ENCODE assay signal across 13 mouse cellular contexts in genomic region chr4:134011450-134012414, GRCm38 (mm10). TPM values are rescaled to one million over a fixed set of nuclear protein-coding genes. Genes with fewer than 3 reads are reported as not detected.
A peak's percentile ranks its signal among the peaks of the same experiment; 100 is the strongest.
DNase-seq lines count a peak whose midpoint lies in the region; ATAC-seq and TF ChIP-seq lines count a peak whose summit lies in the region.
"Had no signal": no experiment of that assay in that cellular context is flagged by ENCODE, and none has a peak within 500 bp of the region (broad histone marks: within the 10 kb centered on the region; RNA-seq: fewer than 3 reads in every experiment).

No protein-coding gene starts in this region.

- no peak for TF ChIP-seq EP300 in stomach, postnatal 0 days (optimal IDR thresholded peaks at IDR 0.05)

- H3K4me1 ChIP-seq in hindbrain, embryonic 10.5 days (replicated peaks) = peaks cover 69% of the 10 kb centered on the region
- peaks cover 18% of the 10 kb centered on the region for H3K4me1 ChIP-seq in hindbrain, embryonic 13.5 days (replicated peaks)
- H3K4me1 ChIP-seq in stomach, embryonic 14.5 days (ENCODE audit: control insufficient read depth, insufficient read depth, low read length) = peaks cover 8% of the 10 kb centered on the region; the same call in 1 of the 2 replicates
- H3K4me1 ChIP-seq in stomach, postnatal 0 days (replicated peaks; ENCODE audit: control insufficient read depth, insufficient read depth) = no peaks in the 10 kb centered on the region
- H3K4me1 ChIP-seq in limb, embryonic 11.5 days (ENCODE audit: control insufficient read depth, insufficient read depth, low read length) = peaks cover 19% of the 10 kb centered on the region

- H3K36me3 ChIP-seq in hindbrain, embryonic 10.5 days = peaks cover 43% of the 10 kb centered on the region
- H3K36me3 ChIP-seq in hindbrain, embryonic 13.5 days = no peaks in the 10 kb centered on the region
- no peaks in the 10 kb centered on the region for H3K36me3 ChIP-seq in stomach, embryonic 14.5 days (ENCODE audit: control insufficient read depth, insufficient read depth, low read length)
- H3K36me3 ChIP-seq in stomach, postnatal 0 days (ENCODE audit: control insufficient read depth, insufficient read depth, low read length) = no peaks in the 10 kb centered on the region
- no peaks in the 10 kb centered on the region for H3K36me3 ChIP-seq in limb, embryonic 11.5 days (ENCODE audit: control insufficient read depth, insufficient read depth, low read length)

- no peak for TF ChIP-seq CTCF in stomach, postnatal 0 days (IDR thresholded peaks at IDR 0.05; ENCODE audit: low read depth)

- 6% methylated on average over 16 of the region's 16 CpGs for WGBS in hindbrain, embryonic 10.5 days
- WGBS in hindbrain, embryonic 13.5 days = 10% methylated on average over 16 of the region's 16 CpGs
- 10% methylated on average over 16 of the region's 16 CpGs for WGBS in stomach, embryonic 14.5 days
- WGBS in stomach, postnatal 0 days = 12% methylated on average over 16 of the region's 16 CpGs
- WGBS in limb, embryonic 11.5 days = 27% methylated on average over 16 of the region's 16 CpGs

- H3K4me2 ChIP-seq in hindbrain, embryonic 13.5 days = no peak overlapping the region
- 0 out of 2 replicates have a peak overlapping the region, but pooled peaks have one; percentile 2 for H3K4me2 ChIP-seq in stomach, embryonic 14.5 days (replicated peaks; ENCODE audit: low read depth, low read length)
- no peak overlapping the region for H3K4me2 ChIP-seq in stomach, postnatal 0 days (replicated peaks; ENCODE audit: low read depth)
- no peak overlapping the region for H3K4me2 ChIP-seq in limb, embryonic 11.5 days (ENCODE audit: low read depth, severe bottlenecking)

- H3K4me3 ChIP-seq in hindbrain, embryonic 10.5 days = peak overlapping the region; percentile 41
- no peak overlapping the region for H3K4me3 ChIP-seq in hindbrain, embryonic 13.5 days
- no peak overlapping the region for H3K4me3 ChIP-seq in stomach, embryonic 14.5 days (ENCODE audit: low read depth, low read length)
- H3K4me3 ChIP-seq in stomach, postnatal 0 days (ENCODE audit: low read depth, low read length) = no peak overlapping the region
- no peak overlapping the region for H3K4me3 ChIP-seq in limb, embryonic 11.5 days (ENCODE audit: low read depth, low read length)

- H3K27ac ChIP-seq in hindbrain, embryonic 10.5 days = peak overlapping the region; percentile 87
- H3K27ac ChIP-seq in hindbrain, embryonic 13.5 days = no peak overlapping the region
- no peak overlapping the region for H3K27ac ChIP-seq in stomach, embryonic 14.5 days (ENCODE audit: low read length)
- H3K27ac ChIP-seq in stomach, postnatal 0 days (replicated peaks) = no peak overlapping the region
- H3K27ac ChIP-seq in limb, embryonic 11.5 days (replicated peaks; ENCODE audit: low read depth, low read length) = no peak overlapping the region

- no peak overlapping the region for H3K9ac ChIP-seq in hindbrain, embryonic 13.5 days
- H3K9ac ChIP-seq in stomach, embryonic 14.5 days (replicated peaks; ENCODE audit: low read depth, low read length) = no peak overlapping the region
- no peak overlapping the region for H3K9ac ChIP-seq in stomach, postnatal 0 days (ENCODE audit: low read length)
- H3K9ac ChIP-seq in limb, embryonic 11.5 days (ENCODE audit: low read length) = no peak overlapping the region

- ATAC-seq in hindbrain, embryonic 13.5 days (ENCODE audit: low FRiP score) = no peak
- ATAC-seq in stomach, embryonic 14.5 days (ENCODE audit: insufficient number of reproducible peaks, insufficient read depth, low FRiP score, low read depth) = no peak
- no peak for ATAC-seq in stomach, postnatal 0 days (ENCODE audit: low FRiP score, low TSS enrichment)
- no peak for ATAC-seq in limb, embryonic 11.5 days (ENCODE audit: insufficient number of reproducible peaks, low FRiP score, low TSS enrichment, low read depth)

- no peaks in the 10 kb centered on the region for H3K27me3 ChIP-seq in hindbrain, embryonic 10.5 days (ENCODE audit: insufficient read depth, poor library complexity, severe bottlenecking)
- 0 out of 2 replicates have a peak, but pooled peaks cover 2% of the 10 kb centered on the region for H3K27me3 ChIP-seq in hindbrain, embryonic 13.5 days
- no peaks in the 10 kb centered on the region for H3K27me3 ChIP-seq in stomach, embryonic 14.5 days (ENCODE audit: control insufficient read depth, insufficient read depth, low read length)
- no peaks in the 10 kb centered on the region for H3K27me3 ChIP-seq in stomach, postnatal 0 days (ENCODE audit: control insufficient read depth, insufficient read depth, low read length)
- H3K27me3 ChIP-seq in limb, embryonic 11.5 days (ENCODE audit: control insufficient read depth, insufficient read depth, low read length) = no peaks in the 10 kb centered on the region

- DNase-seq in hindbrain, embryonic 10.5 days (ENCODE audit: low spot score) = peak; percentile 74
- no peak for DNase-seq in stomach, postnatal 0 days (ENCODE audit: low spot score)
- peak; percentile 31 for DNase-seq in limb, embryonic 11.5 days (ENCODE audit: low spot score)
- peak; percentile 87 for DNase-seq in yolk sac, embryonic 10.5 days (ENCODE audit: low spot score)
- no peak for DNase-seq in right cerebral cortex, postnatal 4 days
- DNase-seq in cerebellum, postnatal 25 days = no peak
- DNase-seq: heart, postnatal 36 days; kidney, postnatal 25 days had no signal

- H3K9me3 ChIP-seq in hindbrain, embryonic 10.5 days = no peaks in the 10 kb centered on the region
- H3K9me3 ChIP-seq in hindbrain, embryonic 13.5 days = no peaks in the 10 kb centered on the region
- H3K9me3 ChIP-seq in stomach, embryonic 14.5 days (ENCODE audit: control insufficient read depth, low read depth, low read length) = no peaks in the 10 kb centered on the region
- H3K9me3 ChIP-seq in stomach, postnatal 0 days (ENCODE audit: control insufficient read depth, low read length) = no peaks in the 10 kb centered on the region
- H3K9me3 ChIP-seq in limb, embryonic 11.5 days (ENCODE audit: control insufficient read depth, low read length) = no peaks in the 10 kb centered on the region

RNA-seq across cellular contexts. Expression of gene Lin28a, which starts 6.9 kb away (rescaled TPM):
- polyA plus RNA-seq in hindbrain, embryonic 10.5 days (2016; fragmentation: Nextera tagmentation; extraction: Ambion mirVana) = 13.4 and 27.5 TPM in 2 replicates
- polyA plus RNA-seq in hindbrain, embryonic 13.5 days (2015; fragmentation: Nextera tagmentation; extraction: Ambion mirVana) = 0.17 and 0.31 TPM in 2 replicates
- polyA plus RNA-seq in stomach, embryonic 14.5 days (2014; fragmentation: Nextera tagmentation; extraction: Ambion mirVana) = 0.07 TPM in 2 replicates
- polyA plus RNA-seq in stomach, postnatal 0 days (2015; fragmentation: Nextera tagmentation; extraction: Ambion mirVana) = not detected in 2 replicates
- polyA plus RNA-seq in limb, embryonic 11.5 days (2014; fragmentation: Nextera tagmentation; extraction: Ambion mirVana) = 1.4 and 2.3 TPM in 2 replicates
- polyA plus RNA-seq: embryonic facial prominence, embryonic 14.5 days; small intestine, adult 2 months had no signal

RNA-seq across cellular contexts. Expression of gene Dhdds, which starts 11.0 kb away (rescaled TPM):
- polyA plus RNA-seq in hindbrain, embryonic 10.5 days (2016; fragmentation: Nextera tagmentation; extraction: Ambion mirVana) = 39.5 and 42.3 TPM in 2 replicates
- polyA plus RNA-seq in hindbrain, embryonic 13.5 days (2015; fragmentation: Nextera tagmentation; extraction: Ambion mirVana) = 43.4 and 44.0 TPM in 2 replicates
- 42.6 and 50.4 TPM in 2 replicates for polyA plus RNA-seq in stomach, embryonic 14.5 days (2014; fragmentation: Nextera tagmentation; extraction: Ambion mirVana)
- 23.1 TPM in 2 replicates for polyA plus RNA-seq in stomach, postnatal 0 days (2015; fragmentation: Nextera tagmentation; extraction: Ambion mirVana)
- polyA plus RNA-seq in limb, embryonic 11.5 days (2014; fragmentation: Nextera tagmentation; extraction: Ambion mirVana) = 41.9 and 43.4 TPM in 2 replicates

RNA-seq across cellular contexts. Expression of gene Zfp683, which starts 41.9 kb away (rescaled TPM):
- not detected in 2 replicates for polyA plus RNA-seq in hindbrain, embryonic 10.5 days (2016; fragmentation: Nextera tagmentation; extraction: Ambion mirVana)
- not detected in 2 replicates for polyA plus RNA-seq in hindbrain, embryonic 13.5 days (2015; fragmentation: Nextera tagmentation; extraction: Ambion mirVana)
- polyA plus RNA-seq in stomach, embryonic 14.5 days (2014; fragmentation: Nextera tagmentation; extraction: Ambion mirVana) = not detected in 2 replicates
- not detected in 2 replicates for polyA plus RNA-seq in stomach, postnatal 0 days (2015; fragmentation: Nextera tagmentation; extraction: Ambion mirVana)
- not detected in 2 replicates for polyA plus RNA-seq in limb, embryonic 11.5 days (2014; fragmentation: Nextera tagmentation; extraction: Ambion mirVana)
- polyA plus RNA-seq: embryonic facial prominence, embryonic 14.5 days; neural tube, embryonic 14.5 days had no signal

RNA-seq across cellular contexts. Expression of gene Hmgn2, which starts 43.3 kb away (rescaled TPM):
- polyA plus RNA-seq in hindbrain, embryonic 10.5 days (2016; fragmentation: Nextera tagmentation; extraction: Ambion mirVana) = 3,014 and 3,091 TPM in 2 replicates
- polyA plus RNA-seq in hindbrain, embryonic 13.5 days (2015; fragmentation: Nextera tagmentation; extraction: Ambion mirVana) = 1,402 and 1,435 TPM in 2 replicates
- polyA plus RNA-seq in stomach, embryonic 14.5 days (2014; fragmentation: Nextera tagmentation; extraction: Ambion mirVana) = 2,604 and 2,626 TPM in 2 replicates
- 762 and 782 TPM in 2 replicates for polyA plus RNA-seq in stomach, postnatal 0 days (2015; fragmentation: Nextera tagmentation; extraction: Ambion mirVana)
- 3,322 and 3,460 TPM in 2 replicates for polyA plus RNA-seq in limb, embryonic 11.5 days (2014; fragmentation: Nextera tagmentation; extraction: Ambion mirVana)

RNA-seq across cellular contexts. Expression of gene Crybg2, which starts 48.9 kb away (rescaled TPM):
- 1.6 and 2.9 TPM in 2 replicates for polyA plus RNA-seq in hindbrain, embryonic 10.5 days (2016; fragmentation: Nextera tagmentation; extraction: Ambion mirVana)
- 0.49 and 1.1 TPM in 2 replicates for polyA plus RNA-seq in hindbrain, embryonic 13.5 days (2015; fragmentation: Nextera tagmentation; extraction: Ambion mirVana)
- polyA plus RNA-seq in stomach, embryonic 14.5 days (2014; fragmentation: Nextera tagmentation; extraction: Ambion mirVana) = 4.8 and 7.3 TPM in 2 replicates
- polyA plus RNA-seq in stomach, postnatal 0 days (2015; fragmentation: Nextera tagmentation; extraction: Ambion mirVana) = 15.6 and 21.6 TPM in 2 replicates
- polyA plus RNA-seq in limb, embryonic 11.5 days (2014; fragmentation: Nextera tagmentation; extraction: Ambion mirVana) = 3.7 and 4.4 TPM in 2 replicates

Comparison
In these comparisons a context has a peak if more than half of its experiments do, and no peak if none do; other contexts are left out.
1. DNase-seq: peak in hindbrain, embryonic 10.5 days (single experiment), limb, embryonic 11.5 days (single experiment) and yolk sac, embryonic 10.5 days (single experiment); none in stomach, postnatal 0 days (single experiment), right cerebral cortex, postnatal 4 days (single experiment) and cerebellum, postnatal 25 days (0 of 2).